Mouse (Mus musculus): ENCODE results near the gene Klrb1b. TPM values are rescaled to one million over a fixed set of nuclear protein-coding genes. Genes with fewer than 3 reads are reported as not detected.
A peak's percentile ranks its signal among the peaks of the same experiment; 100 is the strongest.
"Not testable (repeated sequence)": the region's sequence is repeated elsewhere in the genome, so short reads cannot be mapped to it uniquely, and the experiment has no call there.

The Klrb1b gene
- polyA plus RNA-seq, 1 experiment from 2014 or later: not detected

GRCm38 (mm10) chr6:128847401-128847800 is 21.3 kb upstream of the Klrb1b start:
- WGBS: 91% methylated on average over 4 of the region's 4 CpGs
- H3K4me1 ChIP-seq: no peaks in the 10 kb centered on the region
- H3K27me3 ChIP-seq (replicated peaks): no peaks in the 10 kb centered on the region
- H3K9me3 ChIP-seq: no peaks in the 10 kb centered on the region
- H3K36me3 ChIP-seq: no peaks in the 10 kb centered on the region
- H3K4me2 ChIP-seq (replicated peaks): no peak overlapping the region
- no peak overlapping the region for H3K27ac ChIP-seq
- H3K9ac ChIP-seq: no peak overlapping the region
- no peak overlapping the region for H3K4me3 ChIP-seq
- no peak for ATAC-seq (ENCODE audit: low FRiP score, low read depth)

GRCm38 (mm10) chr6:128845998-128846542 is 19.9 kb upstream of the Klrb1b start:
- Histone ChIP-seq H3K36me3 (no peaks in the 10 kb centered on the region), H3K4me1 (0 out of 2 replicates have a peak, but pooled peaks cover 5% of the 10 kb centered on the region), H3K4me2 (replicated peaks) (no peak overlapping the region), H3K27ac (no peak overlapping the region), H3K27me3 (replicated peaks) (no peaks in the 10 kb centered on the region), H3K9ac (no peak overlapping the region), H3K9me3 (no peaks in the 10 kb centered on the region), H3K4me3 (no peak overlapping the region)
- 53% methylated on average over 9 of the region's 9 CpGs for WGBS
- no peak for ATAC-seq (ENCODE audit: low FRiP score, low read depth)

GRCm38 (mm10) chr6:128845319-128845979 is 19.3 kb upstream of the Klrb1b start:
- ATAC-seq (ENCODE audit: low FRiP score, low read depth): no peak
- Histone ChIP-seq H3K4me1 (0 out of 2 replicates have a peak, but pooled peaks cover 5% of the 10 kb centered on the region), H3K27ac (no peak overlapping the region), H3K36me3 (no peaks in the 10 kb centered on the region), H3K4me3 (no peak overlapping the region), H3K27me3 (replicated peaks) (no peaks in the 10 kb centered on the region), H3K4me2 (replicated peaks) (peak overlapping the region; percentile 27; the same call in 1 of the 2 replicates), H3K9me3 (no peaks in the 10 kb centered on the region), H3K9ac (no peak overlapping the region)
- WGBS: 31% methylated on average over 7 of the region's 7 CpGs

- H3K36me3 ChIP-seq: no peaks in the 10 kb centered on the region
- no peak overlapping the region for H3K9ac ChIP-seq
- H3K4me3 ChIP-seq: no peak overlapping the region
- H3K9me3 ChIP-seq: no peaks in the 10 kb centered on the region
- ATAC-seq (ENCODE audit: low FRiP score, low read depth): no peak
- no peaks in the 10 kb centered on the region for H3K27me3 ChIP-seq (replicated peaks)
- 0 out of 2 replicates have a peak, but pooled peaks cover 5% of the 10 kb centered on the region for H3K4me1 ChIP-seq
- peak overlapping the region; percentile 62; the same call in 1 of the 2 replicates for H3K4me2 ChIP-seq (replicated peaks)
- no peak overlapping the region for H3K27ac ChIP-seq
- WGBS: 82% methylated on average over 5 of the region's 5 CpGs
These were observed 18.5 kb upstream of the Klrb1b start for GRCm38 (mm10) chr6:128844586-128845080.

GRCm38 (mm10) chr6:128844131-128844530 is 18.0 kb upstream of the Klrb1b start:
- no peak overlapping the region for H3K27ac ChIP-seq
- no peaks in the 10 kb centered on the region for H3K27me3 ChIP-seq (replicated peaks)

GRCm38 (mm10) chr6:128843479-128843992 is 17.4 kb upstream of the Klrb1b start:
- peak overlapping the region; percentile 51 for H3K9ac ChIP-seq
- H3K27me3 ChIP-seq (replicated peaks): no peaks in the 10 kb centered on the region
- 0 out of 2 replicates have a peak, but pooled peaks cover 5% of the 10 kb centered on the region for H3K4me1 ChIP-seq
- H3K27ac ChIP-seq: peak overlapping the region; percentile 74; the same call in 1 of the 2 replicates
- no peaks in the 10 kb centered on the region for H3K9me3 ChIP-seq
- no peaks in the 10 kb centered on the region for H3K36me3 ChIP-seq
- WGBS: under 1% methylated on average over 22 of the region's 22 CpGs
- H3K4me3 ChIP-seq: peak overlapping the region; percentile 73
- H3K4me2 ChIP-seq (replicated peaks): peak overlapping the region; percentile 62
- ATAC-seq (ENCODE audit: low FRiP score, low read depth): peak; percentile 44

More at GRCm38 (mm10) chr6:128844131-128844530, 18.0 kb upstream of the Klrb1b start:
- WGBS: 40% methylated on average over 8 of the region's 8 CpGs
- ATAC-seq (ENCODE audit: low FRiP score, low read depth): no peak
- peak overlapping the region; percentile 73; the same call in 1 of the 2 replicates for H3K4me3 ChIP-seq
- no peaks in the 10 kb centered on the region for H3K36me3 ChIP-seq
- H3K9me3 ChIP-seq: no peaks in the 10 kb centered on the region
- no peak overlapping the region; the same call in 1 of the 2 replicates for H3K9ac ChIP-seq
- H3K4me2 ChIP-seq (replicated peaks): peak overlapping the region; percentile 62
- 0 out of 2 replicates have a peak, but pooled peaks cover 5% of the 10 kb centered on the region for H3K4me1 ChIP-seq

GRCm38 (mm10) chr6:128842945-128843478 is 16.9 kb upstream of the Klrb1b start:
- Histone ChIP-seq H3K36me3 (no peaks in the 10 kb centered on the region), H3K27me3 (replicated peaks) (no peaks in the 10 kb centered on the region), H3K9me3 (no peaks in the 10 kb centered on the region), H3K4me2 (replicated peaks) (peak overlapping the region; percentile 62), H3K4me1 (0 out of 2 replicates have a peak, but pooled peaks cover 5% of the 10 kb centered on the region), H3K9ac (peak overlapping the region; percentile 75), H3K27ac (peak overlapping the region; percentile 74; the same call in 1 of the 2 replicates), H3K4me3 (peak overlapping the region; percentile 73)
- ATAC-seq (ENCODE audit: low FRiP score, low read depth): peak; percentile 78
- WGBS: under 1% methylated on average over 44 of the region's 44 CpGs

GRCm38 (mm10) chr6:128842356-128842944 is 16.3 kb upstream of the Klrb1b start:
- Histone ChIP-seq H3K27ac (peak overlapping the region; percentile 42), H3K36me3 (no peaks in the 10 kb centered on the region), H3K9ac (peak overlapping the region; percentile 75), H3K4me3 (peak overlapping the region; percentile 73), H3K4me1 (peaks cover 6% of the 10 kb centered on the region; the same call in 1 of the 2 replicates), H3K4me2 (replicated peaks) (peak overlapping the region; percentile 62), H3K27me3 (replicated peaks) (no peaks in the 10 kb centered on the region), H3K9me3 (no peaks in the 10 kb centered on the region)
- under 1% methylated on average over 20 of the region's 20 CpGs for WGBS
- ATAC-seq (ENCODE audit: low FRiP score, low read depth): no peak

- no peaks in the 10 kb centered on the region for H3K9me3 ChIP-seq
- H3K27ac ChIP-seq: no peak overlapping the region
- H3K9ac ChIP-seq: no peak overlapping the region
- H3K36me3 ChIP-seq: no peaks in the 10 kb centered on the region
- peaks cover 9% of the 10 kb centered on the region; the same call in 1 of the 2 replicates for H3K4me1 ChIP-seq
- WGBS: 52% methylated on average over 4 of the region's 4 CpGs
- no peak for ATAC-seq (ENCODE audit: low FRiP score, low read depth)
- H3K4me3 ChIP-seq: peak overlapping the region; percentile 73; the same call in 1 of the 2 replicates
- H3K27me3 ChIP-seq (replicated peaks): no peaks in the 10 kb centered on the region
- H3K4me2 ChIP-seq (replicated peaks): peak overlapping the region; percentile 62
These were observed 15.4 kb upstream of the Klrb1b start for GRCm38 (mm10) chr6:128841327-128842089.

GRCm38 (mm10) chr6:128840669-128841068 is 14.5 kb upstream of the Klrb1b start:
- whole genome bisulfite sequencing: 84% methylated on average over 3 of the region's 3 CpGs

GRCm38 (mm10) chr6:128839921-128840320 is 13.8 kb upstream of the Klrb1b start:
- WGBS: 74% methylated on average over 7 of the region's 7 CpGs
- no peak overlapping the region for H3K4me3 ChIP-seq
- H3K27me3 ChIP-seq (replicated peaks): no peaks in the 10 kb centered on the region
- peaks cover 9% of the 10 kb centered on the region; the same call in 1 of the 2 replicates for H3K4me1 ChIP-seq
- peak overlapping the region; percentile 65 for H3K4me2 ChIP-seq (replicated peaks)
- no peak overlapping the region for H3K27ac ChIP-seq
- no peak for ATAC-seq (ENCODE audit: low FRiP score, low read depth)
- no peaks in the 10 kb centered on the region for H3K9me3 ChIP-seq
- H3K9ac ChIP-seq: peak overlapping the region; percentile 33; the same call in 1 of the 2 replicates
- H3K36me3 ChIP-seq: no peaks in the 10 kb centered on the region

More at GRCm38 (mm10) chr6:128840669-128841068, 14.5 kb upstream of the Klrb1b start:
- H3K4me2 ChIP-seq (replicated peaks); H3K9ac ChIP-seq; H3K27me3 ChIP-seq (replicated peaks); H3K36me3 ChIP-seq; ATAC-seq (ENCODE audit: low FRiP score, low read depth); H3K4me1 ChIP-seq; H3K27ac ChIP-seq; H3K9me3 ChIP-seq; H3K4me3 ChIP-seq: not testable (repeated sequence)
